Mouse (Mus musculus) olfactory bulb, adult 2 months (tissue): Measurements from ENCODE around the gene Dync1i1.

Source experiments
- CTCF ChIP-seq: fragments of 200-500 bp; IDR thresholded peaks from 2 replicates; pipeline ENCODE4 v1.5.1; 2012; ENCODE audit warnings: low read depth, mild to moderate bottlenecking, low read length, moderate library complexity; ENCODE audit not compliant: insufficient read depth
- POLR2A ChIP-seq: fragments of 200-500 bp; IDR thresholded peaks from 2 replicates; pipeline ENCODE4 v1.6.1; 2012; ENCODE audit warnings: mild to moderate bottlenecking, low read depth, low read length, moderate library complexity; ENCODE audit not compliant: insufficient read depth

DNA sequence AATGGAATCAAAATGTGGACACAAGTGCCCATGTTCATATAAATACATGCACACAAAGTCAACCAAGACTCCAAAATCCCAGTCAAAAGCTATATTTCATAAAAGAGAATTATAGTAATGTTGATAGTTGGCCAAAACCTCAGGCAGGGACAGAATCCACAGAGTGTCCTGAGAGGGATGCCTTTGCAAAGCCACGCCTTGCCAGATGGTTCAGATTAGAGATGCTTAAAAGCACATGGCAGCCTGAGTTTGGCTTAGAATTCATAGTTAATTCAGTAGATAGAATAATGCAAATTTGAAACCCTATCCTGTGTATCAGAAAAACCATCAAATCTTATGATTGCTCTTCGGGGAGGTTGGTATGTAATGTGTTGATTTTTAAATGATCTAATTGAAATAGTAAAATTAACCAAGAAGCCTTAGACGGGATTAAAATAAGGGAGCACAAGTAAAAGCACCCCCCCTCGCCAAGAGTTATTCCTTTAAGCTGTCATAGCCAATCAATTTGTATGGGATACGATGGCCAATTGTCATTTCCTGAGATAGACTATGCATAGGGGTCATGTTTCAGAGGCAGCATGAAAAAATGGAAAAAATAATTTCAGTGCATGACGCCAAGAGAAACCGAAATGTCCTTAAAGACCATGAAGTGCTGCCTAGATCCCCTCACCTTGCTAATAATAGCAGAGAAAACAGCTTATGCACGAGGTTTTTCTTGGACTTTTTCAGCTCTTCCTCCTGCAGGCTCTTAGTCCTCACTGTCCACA lies 210.3 kb downstream of the Dync1i1 start:
- TF ChIP-seq POLR2A (no peak), CTCF (no peak)
